Mouse (Mus musculus) frontal cortex, adult 2 months (tissue): ENCODE results near the gene Mrnip. TPM values are rescaled to one million over a fixed set of nuclear protein-coding genes. Genes with fewer than 3 reads are reported as not detected.
"Not testable (repeated sequence)": the region's sequence is repeated elsewhere in the genome, so short reads cannot be mapped to it uniquely, and the experiment has no call there.

Experiments used
- DNase-seq, 2 experiments: peaks; one replicate each; pipeline ENCODE4 v3.0.0; 2022; ENCODE audit warnings: low spot score in 1 of 2; ENCODE audit errors: extremely low spot score in 1 of 2
- polyA plus RNA-seq: library from polyadenylated mRNA; depleted of rRNA; stranded (reverse); fragments of >200 nt; gene quantifications from 2 replicates; pipeline ENCODE4 v1.2.3, GENCODE M21; 2012; rRNA removed

Gene Mrnip
- 23.7 and 25.1 TPM in 2 replicates for polyA plus RNA-seq

- not testable (repeated sequence) for DNase-seq
Measured at GRCm38 (mm10) chr11:50174111-50174729, at the start of gene Mrnip. Gene Mrnip, plus strand, starts transcription at chr11:50174444.

DNA sequence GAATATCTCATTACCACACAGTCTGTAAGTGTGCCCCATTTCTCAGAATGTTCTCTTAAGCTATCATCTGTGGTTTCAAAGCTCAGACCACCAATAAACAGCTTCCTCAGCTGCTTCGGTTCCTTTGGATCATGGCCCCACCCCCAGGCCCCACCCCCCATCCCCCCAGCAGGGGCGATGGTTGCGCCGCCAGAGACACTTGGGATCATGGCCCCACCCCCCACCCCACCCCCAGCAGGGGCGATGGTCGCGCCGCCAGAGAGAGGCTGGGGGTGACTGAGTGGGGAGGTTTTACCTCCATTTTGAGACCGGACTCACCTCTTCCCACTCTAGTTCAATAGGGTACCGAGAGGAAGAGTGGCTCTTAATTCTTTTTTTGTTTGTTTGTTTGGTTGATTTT, 46.5 kb upstream of the Mrnip start:
- no peak for DNase-seq

DNA sequence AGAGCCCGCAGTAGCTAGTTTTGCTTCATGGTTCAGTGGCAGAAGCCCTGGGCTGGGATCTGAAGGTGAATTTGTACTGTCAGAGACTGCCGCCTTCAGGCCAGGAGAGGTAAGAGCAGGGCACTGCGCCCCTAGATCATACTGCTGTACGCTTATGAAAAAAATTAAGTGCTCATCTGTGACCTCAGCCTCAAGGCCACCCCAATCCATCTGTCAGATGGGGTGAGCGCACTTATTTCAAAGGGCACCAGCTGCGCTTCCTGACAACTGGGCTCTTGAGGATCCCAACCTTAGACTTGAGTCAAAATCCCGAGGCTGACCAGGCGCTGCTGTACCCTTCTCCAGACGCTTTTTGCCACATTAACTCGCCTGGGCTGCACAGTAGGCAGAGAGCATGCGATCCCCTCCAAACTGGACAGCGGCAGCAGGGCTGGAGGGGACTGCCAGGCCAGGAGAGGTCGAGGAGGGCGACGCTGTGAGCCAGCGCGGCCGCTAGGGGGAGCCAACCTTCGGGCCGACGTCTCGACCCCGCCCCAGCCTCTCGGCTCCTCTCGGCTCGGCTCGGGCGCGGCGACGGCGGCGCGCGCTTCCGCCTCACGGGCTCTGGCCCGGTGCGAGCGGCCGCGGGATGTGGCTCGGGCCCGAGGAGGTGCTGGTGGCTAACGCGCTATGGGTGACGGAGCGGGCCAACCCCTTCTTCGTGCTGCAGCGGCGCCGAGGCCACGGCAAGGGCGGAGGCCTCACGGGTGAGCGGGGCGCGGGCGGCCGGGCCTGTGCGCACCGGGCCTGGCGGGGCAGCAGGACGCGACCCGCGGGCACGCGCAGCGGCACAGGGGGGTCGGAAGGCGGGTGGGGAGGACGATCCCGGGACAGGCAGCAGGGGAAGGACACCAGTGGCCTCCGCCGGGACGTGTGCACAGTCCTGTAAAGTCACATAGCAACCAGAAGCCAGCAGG, 43.2 kb upstream of the Mrnip start, which contains the start of gene Tbc1d9b:
Gene Tbc1d9b (plus strand): TSS at position 586 of the 956 bp plus-strand sequence.
- peak; percentile 77 to 92 for DNase-seq

GRCm38 (mm10) chr11:50131801-50132201, 42.4 kb upstream of the Mrnip start:
- DNase-seq = peak in 1 of 2 experiments; percentile 13

DNA sequence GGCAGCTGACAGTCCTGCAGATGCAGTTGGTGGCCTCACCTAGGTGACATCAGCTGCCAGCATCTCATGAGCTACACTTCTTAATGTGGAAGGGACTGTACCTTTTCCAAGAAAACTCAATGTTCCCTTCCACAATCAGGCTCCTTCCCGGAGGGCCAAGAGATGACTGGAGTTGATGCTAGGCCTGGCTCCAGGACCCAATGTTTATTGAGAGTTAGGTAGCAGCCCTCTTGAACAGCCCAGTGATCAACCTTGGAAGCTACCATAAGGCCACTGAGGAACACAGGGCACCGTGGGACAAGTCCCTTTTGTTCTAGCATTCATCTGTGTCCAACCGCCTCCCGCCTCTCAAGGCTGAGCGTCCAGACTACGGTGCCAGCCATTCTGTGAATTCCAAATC, 42.0 kb upstream of the Mrnip start:
- no peak for DNase-seq

- no peak for DNase-seq
Measured at GRCm38 (mm10) chr11:50134136-50134859, 39.9 kb upstream of the Mrnip start.

- DNase-seq = peak in 1 of 2 experiments; percentile 15
Measured at GRCm38 (mm10) chr11:50138206-50138822, 35.9 kb upstream of the Mrnip start.

GRCm38 (mm10) chr11:50139571-50139970, 34.7 kb upstream of the Mrnip start:
- DNase-seq = no peak

DNA sequence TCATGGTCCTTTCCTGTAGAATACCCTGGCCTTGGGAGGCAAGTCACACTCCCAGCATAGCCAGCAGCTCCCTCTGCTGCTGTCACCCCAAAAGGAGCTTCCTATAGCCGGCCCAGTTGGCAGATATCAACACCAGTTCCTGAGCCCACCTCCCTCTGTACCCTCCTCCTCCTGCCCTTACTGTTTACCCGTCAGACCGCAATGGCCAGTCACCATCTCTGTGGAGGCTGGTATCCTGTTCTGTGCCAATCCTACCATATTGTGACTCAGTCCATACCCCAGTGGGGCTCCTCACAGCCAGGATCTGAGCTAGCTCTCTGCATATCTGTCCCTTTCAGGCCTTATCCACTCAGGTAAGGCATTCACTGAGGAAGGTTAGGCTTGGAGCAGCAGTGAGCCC, 28.7 kb upstream of the Mrnip start:
- DNase-seq = no peak

- DNase-seq = no peak
Measured at GRCm38 (mm10) chr11:50146121-50146520, 28.1 kb upstream of the Mrnip start.

GRCm38 (mm10) chr11:50147267-50147957, 26.8 kb upstream of the Mrnip start:
- DNase-seq = no peak

- no peak for DNase-seq
Measured at GRCm38 (mm10) chr11:50147958-50148476, 26.2 kb upstream of the Mrnip start.

GRCm38 (mm10) chr11:50149200-50149599, 25.0 kb upstream of the Mrnip start:
- no peak for DNase-seq

DNA sequence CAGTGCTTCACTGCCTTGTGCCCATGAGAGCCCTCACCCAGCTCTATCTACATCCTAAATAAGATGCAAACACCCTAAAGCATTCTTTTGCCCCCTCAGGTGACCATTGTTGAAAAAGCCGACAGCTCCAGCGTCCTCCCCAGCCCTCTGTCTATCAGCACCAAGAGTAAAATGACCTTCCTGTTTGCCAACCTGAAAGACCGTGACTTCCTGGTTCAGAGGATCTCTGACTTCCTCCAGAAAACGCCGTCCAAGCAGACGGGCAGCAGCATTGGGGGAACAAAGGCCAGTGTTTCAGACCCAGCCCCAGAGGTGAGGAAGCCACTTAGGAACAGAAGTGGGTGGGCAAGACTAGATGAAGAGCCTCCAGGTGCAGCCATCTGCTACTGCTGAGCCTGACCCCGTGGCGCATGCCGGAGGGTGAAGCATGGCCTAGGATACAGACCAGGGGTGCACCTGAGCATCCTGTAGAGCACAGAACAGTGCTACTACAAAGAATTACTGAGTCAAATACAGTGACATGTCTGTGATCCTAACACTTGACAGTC, 24.6 kb upstream of the Mrnip start:
- DNase-seq = no peak

GRCm38 (mm10) chr11:50151374-50151773, 22.9 kb upstream of the Mrnip start:
- DNase-seq = no peak

DNA sequence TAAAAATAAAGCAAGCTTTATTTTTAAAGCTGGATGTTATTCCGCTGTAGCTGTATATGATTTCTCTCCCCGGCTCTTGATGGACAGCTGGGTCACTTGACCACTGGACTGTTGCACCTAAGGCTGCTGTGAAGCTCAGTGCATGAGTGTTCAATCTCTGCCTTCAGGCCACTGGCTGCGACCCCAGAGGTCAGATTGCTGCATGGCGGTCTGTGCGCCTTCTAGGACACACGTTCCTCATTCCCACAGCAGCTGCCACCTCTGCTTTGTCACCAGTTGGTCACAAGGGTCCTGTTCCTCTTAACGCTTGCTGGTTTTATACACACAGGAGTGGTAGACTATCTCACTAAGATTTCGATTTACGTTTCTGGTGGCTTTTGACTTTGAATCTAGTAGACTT, 20.1 kb upstream of the Mrnip start:
- no peak for DNase-seq

GRCm38 (mm10) chr11:50154777-50155520, 19.3 kb upstream of the Mrnip start:
- DNase-seq = peak in 1 of 2 experiments; percentile 33

- no peak for DNase-seq
Measured at GRCm38 (mm10) chr11:50155785-50156184, 18.5 kb upstream of the Mrnip start.
